Mouse (Mus musculus): ENCODE results near the gene Washc4.

Washc4 gene

DNA sequence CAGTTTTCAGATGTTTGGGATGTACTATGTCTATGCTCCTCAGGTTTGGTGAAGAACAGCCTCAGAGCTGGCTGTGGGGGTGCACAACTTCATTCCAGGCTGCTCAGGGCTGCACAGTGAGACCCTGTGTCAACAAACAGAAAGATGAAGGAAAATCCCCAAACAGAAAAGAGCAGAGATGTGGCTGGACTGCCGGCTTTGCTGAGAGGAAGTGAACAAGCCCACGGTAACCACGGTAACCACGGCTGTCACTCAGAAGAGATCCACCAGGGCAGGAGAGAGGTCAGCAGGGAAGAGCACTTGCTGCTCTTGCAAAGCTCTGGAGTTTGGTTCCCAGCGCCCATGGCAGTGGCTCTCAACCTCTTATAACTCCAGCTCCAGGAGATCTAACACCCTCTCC, 90.9 kb downstream of the Washc4 start:
- DNase-seq (ENCODE audit: extremely low spot score, low spot score): peak; percentile 42

DNA sequence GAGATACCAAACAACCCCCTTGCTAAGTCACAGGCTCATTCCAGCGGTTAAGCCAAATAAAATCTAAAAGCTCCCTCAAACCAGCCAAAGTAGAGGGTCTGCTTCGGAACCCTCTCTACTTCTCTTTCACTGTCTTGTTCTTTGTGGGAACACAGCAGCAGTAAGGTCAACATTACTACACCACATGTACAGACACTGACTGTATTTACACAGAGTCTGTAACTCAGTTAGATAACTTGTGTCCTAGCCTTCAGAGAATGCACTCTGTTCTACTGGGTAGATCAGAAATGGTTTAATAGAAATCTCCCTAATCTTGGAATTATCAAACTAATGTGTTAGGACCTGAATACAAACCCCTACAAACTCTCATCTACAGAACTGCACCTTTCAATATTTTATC, 92.6 kb downstream of the Washc4 start:
- no peak for DNase-seq (ENCODE audit: extremely low spot score, low spot score)

DNA sequence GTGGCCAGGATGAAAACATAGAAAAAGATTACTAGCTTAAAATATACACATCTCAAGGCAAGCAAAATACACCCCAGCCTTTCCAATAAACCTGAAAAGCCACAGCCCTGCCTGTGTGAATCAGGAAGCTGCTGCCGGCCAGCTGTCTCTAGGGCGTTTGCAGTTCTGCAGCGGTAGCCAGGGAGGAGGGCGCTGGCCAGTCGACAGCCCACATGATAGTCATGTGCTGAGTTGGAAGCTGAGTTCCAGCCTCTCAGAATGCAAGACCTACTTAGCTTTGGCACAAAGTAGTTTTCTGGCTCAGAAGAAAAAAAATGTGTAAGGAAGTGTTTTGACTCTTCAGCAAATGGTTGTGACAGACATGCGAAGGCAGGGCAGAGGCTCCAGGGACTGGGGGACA, 93.7 kb downstream of the Washc4 start:
- DNase-seq (ENCODE audit: extremely low spot score, low spot score): no peak

DNA sequence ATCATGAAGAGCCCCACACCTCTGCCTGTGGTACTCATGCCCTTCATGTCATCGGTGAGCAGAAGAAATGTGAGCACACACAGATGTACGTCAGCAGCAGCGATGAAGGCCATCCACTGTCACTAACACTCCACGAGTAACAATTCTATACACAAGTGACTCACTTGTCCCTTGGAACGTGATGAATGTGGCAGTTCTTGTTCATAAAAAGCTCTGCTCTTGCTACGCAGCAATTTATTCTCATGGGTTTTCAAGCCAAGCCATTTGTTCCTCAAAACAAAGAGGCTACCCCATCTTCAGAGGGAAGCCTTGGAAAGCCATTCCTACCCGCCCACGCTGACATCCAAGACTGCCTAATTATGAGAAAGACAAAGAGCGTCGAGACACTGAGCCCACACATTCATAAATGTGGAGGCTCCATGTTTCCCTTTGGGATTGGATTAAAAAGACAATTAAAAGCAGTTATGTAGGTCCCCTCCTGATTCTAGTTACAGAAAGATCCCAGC, 96.4 kb downstream of the Washc4 start:
- no peak for DNase-seq (ENCODE audit: extremely low spot score, low spot score)

DNA sequence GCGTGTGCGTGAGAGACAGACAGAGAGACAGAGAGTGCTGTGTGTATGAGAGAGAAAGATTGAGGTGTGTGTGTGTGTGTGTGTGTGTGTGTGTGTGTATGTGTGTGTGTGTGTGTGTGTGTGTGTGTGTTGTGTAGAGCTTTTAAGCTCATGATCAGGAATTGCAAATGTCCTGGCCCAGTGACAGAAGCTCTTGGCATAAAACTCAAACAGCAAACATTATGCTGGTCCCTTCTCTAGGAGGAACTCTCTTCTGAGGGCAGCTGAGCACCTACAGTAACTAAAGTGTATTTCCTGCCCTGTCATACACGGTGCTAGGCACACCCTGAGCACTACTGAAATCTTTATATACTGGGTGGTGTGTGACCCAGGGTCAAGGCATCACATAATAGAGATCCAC, 98.1 kb downstream of the Washc4 start:
- DNase-seq (ENCODE audit: extremely low spot score, low spot score): no peak

DNA sequence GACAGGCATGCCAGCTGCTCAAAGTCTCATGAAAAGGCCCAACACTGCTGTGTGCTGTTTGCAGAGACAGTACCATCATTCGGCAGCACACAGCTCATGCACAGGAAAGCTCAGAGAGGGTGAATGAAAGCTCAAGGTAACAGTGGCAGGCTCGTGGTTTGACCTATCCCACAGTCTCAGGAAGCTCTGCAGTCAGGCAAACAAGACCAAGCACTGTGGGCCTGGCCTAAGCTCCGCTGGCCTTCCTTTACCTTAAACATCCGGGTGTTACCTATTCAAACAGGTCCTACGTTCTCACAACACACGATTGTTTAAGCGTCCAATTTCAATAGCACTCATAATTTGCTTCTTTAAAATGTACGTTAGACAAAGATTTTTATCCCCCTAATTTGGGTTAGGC, 100.6 kb downstream of the Washc4 start:
- no peak for DNase-seq (ENCODE audit: extremely low spot score, low spot score)

DNA sequence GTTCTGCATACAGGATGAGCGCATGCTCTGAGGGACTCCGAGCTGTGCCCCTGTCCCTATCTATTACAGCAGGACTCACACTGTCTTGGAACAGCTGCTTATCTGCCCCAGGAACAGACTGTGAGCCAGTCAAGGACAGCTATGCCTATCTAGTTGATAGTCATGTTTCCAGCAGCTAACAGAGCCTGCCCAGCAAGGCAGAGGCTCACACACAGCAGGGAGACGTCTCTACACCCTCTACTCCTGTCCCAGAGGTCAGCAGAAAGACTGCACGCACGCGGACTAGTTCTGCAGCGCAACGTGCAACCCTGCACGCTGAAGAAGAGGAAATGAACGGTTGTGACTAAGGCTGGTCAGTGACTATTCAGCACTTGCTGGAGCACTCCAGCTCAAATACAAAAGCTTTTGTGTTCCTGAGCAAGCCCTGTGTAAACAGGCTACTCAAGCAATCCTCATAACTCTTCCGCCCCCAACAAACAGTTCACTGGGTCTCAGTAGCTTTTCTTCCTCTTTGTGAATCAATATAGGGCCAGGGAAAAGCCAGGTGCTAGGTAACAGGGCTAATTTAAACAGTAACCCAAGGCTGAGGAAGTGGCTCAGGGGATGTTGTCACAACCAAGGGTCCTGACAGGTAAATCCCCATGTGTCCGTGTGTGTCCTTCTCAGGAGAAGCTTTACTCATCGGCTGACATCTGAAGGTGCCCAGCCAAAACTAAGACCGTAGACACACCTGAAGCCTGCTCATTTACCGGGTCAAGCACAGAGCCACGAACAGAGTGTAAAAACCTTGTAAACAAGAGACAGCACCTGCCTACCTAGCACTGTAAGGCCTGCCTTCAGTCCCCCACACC, 101.5 kb downstream of the Washc4 start:
- no peak for DNase-seq (ENCODE audit: extremely low spot score, low spot score)

DNA sequence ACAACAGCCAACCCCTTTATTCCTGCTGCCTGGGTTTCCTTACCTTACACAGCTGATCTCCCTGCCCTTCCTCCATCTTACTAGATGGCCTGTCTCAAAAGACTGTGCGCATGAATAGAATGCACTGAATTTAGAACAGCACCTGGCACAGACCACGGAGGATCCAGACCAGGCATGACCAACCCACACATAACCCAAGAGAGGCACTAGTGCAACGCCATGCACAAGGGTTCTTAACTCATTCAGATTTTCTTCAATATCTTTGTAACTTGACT, 102.1 kb downstream of the Washc4 start:
- DNase-seq (ENCODE audit: extremely low spot score, low spot score): no peak
